Mouse (Mus musculus): ENCODE results near the gene Zfp384. TPM values are rescaled to one million over a fixed set of nuclear protein-coding genes. Genes with fewer than 3 reads are reported as not detected.

Zfp384 gene
- 13.0 TPM for polyA plus RNA-seq (2014; fragmentation: Illumina TruSeq; extraction: RNeasy Lipid Tissue Mini Kit (QIAGEN cat#74804))

DNA sequence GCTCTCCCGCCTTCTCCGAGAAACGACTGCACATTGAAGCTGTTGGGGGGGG, at the start of gene Zfp384:
Gene Zfp384 (plus strand): TSS at position 17 of the 52 bp plus-strand sequence.

DNA sequence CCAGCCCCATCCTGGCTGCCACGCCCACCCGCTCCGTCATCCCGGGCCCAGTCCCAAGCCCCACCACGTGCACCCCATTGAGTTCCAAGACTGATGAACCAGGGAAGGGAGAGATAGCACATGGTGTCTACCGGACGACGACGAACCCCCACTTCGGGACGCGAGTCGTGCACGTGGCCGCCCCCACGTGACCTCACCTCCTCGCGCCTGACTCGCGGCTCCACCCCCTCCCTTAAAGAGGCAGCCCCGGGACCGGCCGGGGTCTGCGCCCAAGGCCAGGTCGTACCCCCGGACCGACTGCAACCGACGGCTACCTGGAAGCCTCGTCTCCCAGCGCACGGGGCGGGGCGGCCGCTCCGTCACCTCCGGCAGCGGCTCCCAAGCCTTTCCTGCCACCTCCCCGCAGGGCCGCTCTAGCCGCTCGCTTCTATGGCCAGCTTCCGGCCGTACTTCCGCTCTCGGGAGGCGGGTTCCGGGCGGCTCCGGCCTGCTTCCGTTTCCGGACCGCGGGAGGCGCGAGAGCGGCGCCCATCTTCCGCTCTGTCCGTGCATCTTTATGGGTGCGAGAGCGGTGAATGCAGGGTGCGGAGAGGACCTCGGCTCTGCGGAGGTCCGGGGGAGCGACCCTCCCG, 43.7 kb upstream of the Zfp384 start, which contains the start of gene Cops7a:
Gene Cops7a (minus strand): TSS at position 451 of the 632 bp plus-strand sequence.

DNA sequence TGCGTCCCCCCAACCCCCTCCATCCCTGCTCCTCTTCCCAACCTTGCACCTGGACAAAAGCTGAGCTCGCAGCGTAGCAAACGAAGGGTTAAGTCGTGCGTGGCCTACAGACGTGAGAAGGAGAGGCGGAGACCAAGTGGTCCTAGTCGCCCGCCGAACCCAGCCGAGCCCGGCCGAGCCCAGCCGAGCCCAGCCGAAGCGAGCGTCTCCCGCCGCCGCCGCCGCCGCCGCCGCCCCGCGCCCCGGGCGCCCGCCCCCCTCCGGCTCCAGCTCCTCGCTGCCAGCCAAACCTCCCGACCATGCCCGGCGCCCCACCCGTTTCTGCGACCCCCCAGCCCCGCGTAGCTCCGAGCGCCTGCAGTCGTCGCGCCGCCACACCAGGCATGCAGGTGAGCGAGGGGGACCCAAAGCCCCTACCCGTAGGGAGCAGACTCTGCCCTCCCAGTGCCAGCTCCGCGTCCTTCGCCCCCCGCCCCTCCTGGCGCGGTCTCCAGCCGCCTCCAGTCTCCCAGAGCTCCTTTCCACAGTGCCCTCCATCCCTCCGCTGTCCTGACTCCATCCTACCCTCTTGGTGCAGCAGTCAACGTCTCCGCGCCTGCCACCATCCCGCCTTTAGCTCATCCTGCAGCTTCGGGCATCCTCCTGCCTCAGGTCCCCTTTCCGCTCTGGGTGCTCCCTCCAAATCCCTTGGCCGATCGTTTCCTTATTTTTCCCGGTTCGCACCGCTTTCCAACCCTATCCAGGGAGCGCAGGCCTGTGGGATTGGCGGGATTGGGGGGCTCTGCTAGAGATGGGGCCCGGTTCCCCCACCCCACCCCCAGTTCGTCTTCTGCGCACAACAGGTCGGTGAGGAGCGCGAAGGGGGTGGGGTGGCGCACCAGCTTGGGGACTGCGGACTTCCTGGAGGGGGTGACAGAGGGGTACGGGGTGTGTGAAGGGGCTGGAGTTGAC, 12.1 kb upstream of the Zfp384 start, which contains the start of gene Pianp:
Gene Pianp (plus strand): TSS at position 144 of the 951 bp plus-strand sequence.

DNA sequence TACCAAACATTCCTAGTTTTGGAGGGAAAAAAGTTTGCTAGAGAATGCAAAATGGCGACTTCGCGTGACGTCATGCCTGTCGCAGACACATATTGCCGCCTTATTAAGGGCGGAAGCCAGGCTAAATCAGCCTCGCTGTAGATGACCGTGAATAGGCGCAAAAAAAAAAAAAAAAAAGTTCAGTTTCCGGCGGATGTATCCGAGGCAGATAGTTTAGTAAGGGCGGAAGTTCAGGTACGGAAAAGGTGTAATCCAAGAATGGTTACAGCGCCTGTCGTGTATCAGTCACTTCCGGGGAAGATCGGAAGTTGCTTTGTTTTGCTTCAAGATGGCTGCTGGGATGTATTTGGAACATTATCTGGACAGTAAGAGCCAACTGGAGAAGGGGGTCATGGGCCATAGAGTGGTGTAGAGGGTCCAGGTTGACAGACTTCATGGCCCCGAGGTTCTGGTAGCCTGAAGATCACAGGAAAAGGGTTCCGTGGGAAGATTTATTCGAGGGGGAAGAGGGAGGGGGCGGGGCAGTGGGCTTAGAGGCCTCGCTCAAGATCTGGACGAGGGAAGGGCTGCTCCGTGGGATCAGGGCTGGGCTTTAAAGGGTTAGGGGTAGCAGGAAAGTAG, 30.7 kb downstream of the Zfp384 start, which contains the start of gene Ing4:
Gene Ing4 (plus strand): TSS at position 228 of the 621 bp plus-strand sequence.

DNA sequence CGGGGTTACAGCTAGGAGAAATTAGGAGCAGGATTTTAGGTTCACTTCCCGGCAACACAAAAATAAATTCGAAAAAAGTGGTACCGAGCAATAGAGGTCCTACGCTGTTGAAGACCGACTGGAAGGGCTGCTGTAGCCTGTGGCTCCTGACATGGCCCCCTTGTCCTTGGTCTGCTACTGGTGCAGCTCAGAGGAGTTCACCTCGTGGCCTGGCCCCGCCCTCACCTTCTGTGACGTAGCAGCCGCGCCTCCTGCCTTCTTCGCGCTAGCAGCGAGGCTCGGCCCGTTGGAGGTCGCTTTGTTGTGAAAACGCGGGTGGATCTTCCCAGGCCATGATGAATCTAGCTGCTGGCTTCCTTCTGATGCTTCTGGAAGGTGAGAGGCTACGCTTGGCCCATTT, 40.7 kb downstream of the Zfp384 start, which contains the start of gene Acrbp:
Gene Acrbp (plus strand): TSS at position 12 of the 400 bp plus-strand sequence.

DNA sequence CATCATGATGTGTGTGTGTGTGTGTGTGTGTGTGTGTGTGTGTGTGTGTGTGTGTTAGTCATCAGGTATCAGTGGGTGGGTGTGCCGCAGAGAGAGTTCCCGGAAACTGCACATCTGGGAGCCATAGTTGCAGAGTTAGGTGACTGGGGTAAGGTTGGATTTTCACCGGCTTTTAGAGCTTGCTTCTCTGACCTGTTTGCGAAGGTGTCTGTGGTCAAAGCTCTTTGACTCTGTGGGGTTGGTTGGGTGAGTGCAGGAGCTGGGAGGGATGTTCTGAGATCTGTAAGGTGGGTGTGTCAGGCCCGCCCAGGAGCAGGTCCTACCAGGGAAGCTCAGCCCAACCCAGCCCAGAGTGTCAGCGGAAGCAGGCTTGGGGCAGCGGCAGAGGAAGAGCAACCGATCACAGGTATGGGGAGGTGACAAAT, 58.6 kb downstream of the Zfp384 start, which contains the start of gene Lpar5:
Gene Lpar5 (plus strand): TSS at position 350 of the 425 bp plus-strand sequence.

Other genes with a start within 250 kb of the Zfp384 start
- 0.48 TPM for gene Eno2, start 239.5 kb upstream of the Zfp384 start, polyA plus RNA-seq (2014; fragmentation: Illumina TruSeq; extraction: RNeasy Lipid Tissue Mini Kit (QIAGEN cat#74804))
- 3.8 TPM for gene Lrrc23, start 229.4 kb upstream of the Zfp384 start, polyA plus RNA-seq (2014; fragmentation: Illumina TruSeq; extraction: RNeasy Lipid Tissue Mini Kit (QIAGEN cat#74804))
- gene Spsb2, start 200.5 kb upstream of the Zfp384 start, polyA plus RNA-seq (2014; fragmentation: Illumina TruSeq; extraction: RNeasy Lipid Tissue Mini Kit (QIAGEN cat#74804)), result not detected
- 12.8 TPM for gene Tpi1, start 194.8 kb upstream of the Zfp384 start, polyA plus RNA-seq (2014; fragmentation: Illumina TruSeq; extraction: RNeasy Lipid Tissue Mini Kit (QIAGEN cat#74804))
- gene Usp5, start 179.7 kb upstream of the Zfp384 start, polyA plus RNA-seq (2014; fragmentation: Illumina TruSeq; extraction: RNeasy Lipid Tissue Mini Kit (QIAGEN cat#74804)), result 23.2 TPM
- gene Cdca3, start 179.6 kb upstream of the Zfp384 start, polyA plus RNA-seq (2014; fragmentation: Illumina TruSeq; extraction: RNeasy Lipid Tissue Mini Kit (QIAGEN cat#74804)), result 4.3 TPM
- gene Gnb3, start 168.9 kb upstream of the Zfp384 start, polyA plus RNA-seq (2014; fragmentation: Illumina TruSeq; extraction: RNeasy Lipid Tissue Mini Kit (QIAGEN cat#74804)), result not detected
- 1.7 TPM for gene P3h3, start 151.4 kb upstream of the Zfp384 start, polyA plus RNA-seq (2014; fragmentation: Illumina TruSeq; extraction: RNeasy Lipid Tissue Mini Kit (QIAGEN cat#74804))
- gene Gpr162, start 145.2 kb upstream of the Zfp384 start, polyA plus RNA-seq (2014; fragmentation: Illumina TruSeq; extraction: RNeasy Lipid Tissue Mini Kit (QIAGEN cat#74804)), result not detected
- gene Cd4, start 120.9 kb upstream of the Zfp384 start, polyA plus RNA-seq (2014; fragmentation: Illumina TruSeq; extraction: RNeasy Lipid Tissue Mini Kit (QIAGEN cat#74804)), result 1.4 TPM
- 0.23 TPM for gene Lag3, start 97.4 kb upstream of the Zfp384 start, polyA plus RNA-seq (2014; fragmentation: Illumina TruSeq; extraction: RNeasy Lipid Tissue Mini Kit (QIAGEN cat#74804))
- 293 TPM for gene Ptms, start 89.0 kb upstream of the Zfp384 start, polyA plus RNA-seq (2014; fragmentation: Illumina TruSeq; extraction: RNeasy Lipid Tissue Mini Kit (QIAGEN cat#74804))
- gene Mlf2, start 77.8 kb upstream of the Zfp384 start, polyA plus RNA-seq (2014; fragmentation: Illumina TruSeq; extraction: RNeasy Lipid Tissue Mini Kit (QIAGEN cat#74804)), result 8.4 TPM
- 18.8 TPM for gene Cops7a, start 43.6 kb upstream of the Zfp384 start, polyA plus RNA-seq (2014; fragmentation: Illumina TruSeq; extraction: RNeasy Lipid Tissue Mini Kit (QIAGEN cat#74804))
- 0.23 TPM for gene Pianp, start 12.5 kb upstream of the Zfp384 start, polyA plus RNA-seq (2014; fragmentation: Illumina TruSeq; extraction: RNeasy Lipid Tissue Mini Kit (QIAGEN cat#74804))
- 13.0 TPM for gene Ing4, start 30.6 kb downstream of the Zfp384 start, polyA plus RNA-seq (2014; fragmentation: Illumina TruSeq; extraction: RNeasy Lipid Tissue Mini Kit (QIAGEN cat#74804))
- not detected for gene Acrbp, start 40.5 kb downstream of the Zfp384 start, polyA plus RNA-seq (2014; fragmentation: Illumina TruSeq; extraction: RNeasy Lipid Tissue Mini Kit (QIAGEN cat#74804))
- gene Lpar5, start 58.8 kb downstream of the Zfp384 start, polyA plus RNA-seq (2014; fragmentation: Illumina TruSeq; extraction: RNeasy Lipid Tissue Mini Kit (QIAGEN cat#74804)), result not detected
- 122 TPM for gene Chd4, start 86.8 kb downstream of the Zfp384 start, polyA plus RNA-seq (2014; fragmentation: Illumina TruSeq; extraction: RNeasy Lipid Tissue Mini Kit (QIAGEN cat#74804))
- gene Nop2, start 122.8 kb downstream of the Zfp384 start, polyA plus RNA-seq (2014; fragmentation: Illumina TruSeq; extraction: RNeasy Lipid Tissue Mini Kit (QIAGEN cat#74804)), result 1.2 TPM
- gene Iffo1, start 136.1 kb downstream of the Zfp384 start, polyA plus RNA-seq (2014; fragmentation: Illumina TruSeq; extraction: RNeasy Lipid Tissue Mini Kit (QIAGEN cat#74804)), result 1.1 TPM
- gene Gapdh, start 157.3 kb downstream of the Zfp384 start, polyA plus RNA-seq (2014; fragmentation: Illumina TruSeq; extraction: RNeasy Lipid Tissue Mini Kit (QIAGEN cat#74804)), result 54.6 TPM
- gene Ncapd2, start 182.6 kb downstream of the Zfp384 start, polyA plus RNA-seq (2014; fragmentation: Illumina TruSeq; extraction: RNeasy Lipid Tissue Mini Kit (QIAGEN cat#74804)), result 8.7 TPM
- gene Mrpl51, start 182.7 kb downstream of the Zfp384 start, polyA plus RNA-seq (2014; fragmentation: Illumina TruSeq; extraction: RNeasy Lipid Tissue Mini Kit (QIAGEN cat#74804)), result 83.0 TPM
- gene Vamp1, start 206.4 kb downstream of the Zfp384 start, polyA plus RNA-seq (2014; fragmentation: Illumina TruSeq; extraction: RNeasy Lipid Tissue Mini Kit (QIAGEN cat#74804)), result 5.1 TPM
- gene Tapbpl, start 222.7 kb downstream of the Zfp384 start, polyA plus RNA-seq (2014; fragmentation: Illumina TruSeq; extraction: RNeasy Lipid Tissue Mini Kit (QIAGEN cat#74804)), result 3.6 TPM
- not detected for gene Cd27, start 227.9 kb downstream of the Zfp384 start, polyA plus RNA-seq (2014; fragmentation: Illumina TruSeq; extraction: RNeasy Lipid Tissue Mini Kit (QIAGEN cat#74804))